Mouse (Mus musculus): ENCODE data around the gene Tigar.

GRCm38 (mm10) chr6:127149944-127150662 is 40.7 kb upstream of the Tigar start:
- no peak for TF ChIP-seq POLR2A (IDR thresholded peaks at IDR 0.05; ENCODE audit: borderline replicate concordance, control insufficient read depth, low read depth, low read length)
- no peak for TF ChIP-seq CTCF (IDR thresholded peaks at IDR 0.05; ENCODE audit: control insufficient read depth, insufficient read depth, low read length)
